Mouse (Mus musculus) lung, postnatal 10 days (tissue): ENCODE measurements around the gene Agrp.
"Not testable (repeated sequence)": the region's sequence is repeated elsewhere in the genome, so short reads cannot be mapped to it uniquely, and the experiment has no call there.

Experiments
- DNase-seq: peaks from one replicate; pipeline ENCODE4 v3.0.0; 2021

The Agrp gene

GRCm38 (mm10) chr8:105621841-105622240, 15.4 kb downstream of the Agrp start:
- DNase-seq, result no peak

GRCm38 (mm10) chr8:105620946-105621720, 16.1 kb downstream of the Agrp start:
- DNase-seq, result no peak

GRCm38 (mm10) chr8:105620211-105620610, 17.0 kb downstream of the Agrp start:
- DNase-seq, result no peak

- no peak for DNase-seq
Observed at GRCm38 (mm10) chr8:105618892-105619591, 18.2 kb downstream of the Agrp start.

GRCm38 (mm10) chr8:105618279-105618634, 18.9 kb downstream of the Agrp start:
- DNase-seq, result no peak

GRCm38 (mm10) chr8:105617451-105618278, 19.5 kb downstream of the Agrp start:
- DNase-seq, result peak; percentile 50

- DNase-seq, result no peak
Observed at GRCm38 (mm10) chr8:105615942-105616341, 21.3 kb downstream of the Agrp start.

- peak; percentile 95 for DNase-seq
Observed at GRCm38 (mm10) chr8:105613830-105614511, 23.2 kb downstream of the Agrp start.

GRCm38 (mm10) chr8:105613037-105613436, 24.2 kb downstream of the Agrp start:
- peak; percentile 81 for DNase-seq

GRCm38 (mm10) chr8:105611836-105612235, 25.4 kb downstream of the Agrp start:
- no peak for DNase-seq

GRCm38 (mm10) chr8:105609771-105610170, 27.4 kb downstream of the Agrp start:
- no peak for DNase-seq

- DNase-seq, result no peak
Observed at GRCm38 (mm10) chr8:105609355-105609754, 27.8 kb downstream of the Agrp start.

- DNase-seq, result peak; percentile 73
Observed at GRCm38 (mm10) chr8:105607684-105608083, 29.5 kb downstream of the Agrp start.

GRCm38 (mm10) chr8:105607062-105607461, 30.1 kb downstream of the Agrp start:
- no peak for DNase-seq

GRCm38 (mm10) chr8:105606189-105607023, 30.8 kb downstream of the Agrp start:
- DNase-seq, result peak; percentile 96

- peak; percentile 61 for DNase-seq
Observed at GRCm38 (mm10) chr8:105605491-105606188, 31.6 kb downstream of the Agrp start.

GRCm38 (mm10) chr8:105604804-105605381, 32.3 kb downstream of the Agrp start, which contains the start of gene Ripor1:
Ripor1 (plus strand) TSS chr8:105605255.
- DNase-seq, result peak; percentile 88

GRCm38 (mm10) chr8:105602540-105602939, 34.7 kb downstream of the Agrp start:
- DNase-seq, result not testable (repeated sequence)

- no peak for DNase-seq
Observed at GRCm38 (mm10) chr8:105601301-105601700, 35.9 kb downstream of the Agrp start.

GRCm38 (mm10) chr8:105598777-105599176, 38.4 kb downstream of the Agrp start:
- no peak for DNase-seq
